Mouse (Mus musculus): ENCODE data around the gene Abcb10.

DNA sequence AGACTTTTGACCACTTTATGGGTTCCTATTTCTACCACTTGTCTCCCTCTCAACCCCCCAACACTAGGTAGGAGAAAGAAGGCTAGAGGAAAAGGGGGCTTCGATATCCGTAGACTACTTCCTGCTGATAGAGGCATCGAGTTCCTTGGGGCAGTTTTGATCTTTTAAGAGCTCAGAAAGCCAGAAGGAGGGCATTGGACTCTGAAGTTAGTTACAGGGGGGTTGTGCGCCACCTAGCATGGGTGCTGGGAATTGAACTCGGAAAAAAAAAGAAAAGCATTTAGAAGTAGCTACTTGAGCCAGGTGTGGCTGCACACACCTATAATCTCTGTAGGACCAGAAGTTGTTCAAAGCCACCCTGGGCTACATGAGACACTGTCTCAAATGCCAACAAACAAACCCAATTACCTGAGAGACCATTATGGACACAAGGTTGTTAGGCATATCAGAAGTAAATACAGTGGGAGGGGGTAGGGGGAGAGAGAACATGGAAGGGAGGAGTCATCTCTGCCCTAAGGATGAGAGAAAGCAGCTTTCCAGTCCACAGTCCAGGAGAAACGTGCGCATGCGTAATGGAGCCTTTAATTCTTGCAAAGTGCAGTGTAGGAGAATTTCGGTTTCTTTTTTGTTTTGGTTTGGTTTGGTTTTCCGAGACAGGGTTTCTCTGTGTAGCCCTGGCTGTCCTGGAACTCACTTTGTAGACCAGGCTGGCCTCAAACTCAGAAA lies 32.7 kb downstream of the Abcb10 start:
- TF ChIP-seq HCFC1 (IDR thresholded peaks at IDR 0.05; ENCODE audit: borderline replicate concordance, insufficient read depth, low read length) (peak; percentile 42; the same call in 1 of the 2 replicates), MAFK (IDR thresholded peaks at IDR 0.05; ENCODE audit: insufficient read depth, low read depth, low read length) (no peak)

Measured in ES-E14 (cell line).